Mouse (Mus musculus) brain, embryonic 14.5 days (tissue): ENCODE data around the gene Brsk1.

Experiments used
- CTCF ChIP-seq: fragments of 200-500 bp; IDR thresholded peaks from 2 replicates; pipeline ENCODE4 v1.5.1; 2012; ENCODE audit warnings: inconsistent platforms, mild to moderate bottlenecking, moderate library complexity, borderline replicate concordance; ENCODE audit not compliant: insufficient read depth, insufficient read length; ENCODE audit errors: extremely low read depth
- POLR2A ChIP-seq: fragments of 200-500 bp; IDR thresholded peaks from 2 replicates; pipeline ENCODE4 v1.6.1; 2012; ENCODE audit warnings: mild to moderate bottlenecking, inconsistent platforms, borderline replicate concordance; ENCODE audit not compliant: poor library complexity, insufficient read depth, insufficient read length, severe bottlenecking; ENCODE audit errors: extremely low read depth

DNA sequence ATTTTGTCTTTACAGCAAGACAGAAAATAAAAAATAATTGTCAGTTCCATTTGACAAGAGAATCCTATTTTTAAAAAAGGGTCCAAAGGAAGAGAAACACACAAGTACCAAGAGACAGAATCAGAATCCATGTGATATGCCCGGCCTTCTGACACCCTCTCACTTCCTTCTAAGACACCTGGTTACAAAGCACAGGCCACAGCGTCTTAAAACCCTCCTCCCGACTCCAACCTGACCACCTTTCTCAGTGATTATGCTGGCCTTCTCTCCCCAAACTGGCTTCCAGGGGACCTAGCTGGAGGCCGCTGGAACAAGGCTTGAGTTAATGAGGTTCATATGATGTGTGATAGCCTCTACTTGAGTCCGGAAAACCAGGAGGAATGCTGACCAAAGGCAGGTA lies 37.1 kb upstream of the Brsk1 start:
- TF ChIP-seq POLR2A: no peak
- no peak for TF ChIP-seq CTCF
